Mouse (Mus musculus): ENCODE data around the gene Crybg1.

The Crybg1 gene

DNA sequence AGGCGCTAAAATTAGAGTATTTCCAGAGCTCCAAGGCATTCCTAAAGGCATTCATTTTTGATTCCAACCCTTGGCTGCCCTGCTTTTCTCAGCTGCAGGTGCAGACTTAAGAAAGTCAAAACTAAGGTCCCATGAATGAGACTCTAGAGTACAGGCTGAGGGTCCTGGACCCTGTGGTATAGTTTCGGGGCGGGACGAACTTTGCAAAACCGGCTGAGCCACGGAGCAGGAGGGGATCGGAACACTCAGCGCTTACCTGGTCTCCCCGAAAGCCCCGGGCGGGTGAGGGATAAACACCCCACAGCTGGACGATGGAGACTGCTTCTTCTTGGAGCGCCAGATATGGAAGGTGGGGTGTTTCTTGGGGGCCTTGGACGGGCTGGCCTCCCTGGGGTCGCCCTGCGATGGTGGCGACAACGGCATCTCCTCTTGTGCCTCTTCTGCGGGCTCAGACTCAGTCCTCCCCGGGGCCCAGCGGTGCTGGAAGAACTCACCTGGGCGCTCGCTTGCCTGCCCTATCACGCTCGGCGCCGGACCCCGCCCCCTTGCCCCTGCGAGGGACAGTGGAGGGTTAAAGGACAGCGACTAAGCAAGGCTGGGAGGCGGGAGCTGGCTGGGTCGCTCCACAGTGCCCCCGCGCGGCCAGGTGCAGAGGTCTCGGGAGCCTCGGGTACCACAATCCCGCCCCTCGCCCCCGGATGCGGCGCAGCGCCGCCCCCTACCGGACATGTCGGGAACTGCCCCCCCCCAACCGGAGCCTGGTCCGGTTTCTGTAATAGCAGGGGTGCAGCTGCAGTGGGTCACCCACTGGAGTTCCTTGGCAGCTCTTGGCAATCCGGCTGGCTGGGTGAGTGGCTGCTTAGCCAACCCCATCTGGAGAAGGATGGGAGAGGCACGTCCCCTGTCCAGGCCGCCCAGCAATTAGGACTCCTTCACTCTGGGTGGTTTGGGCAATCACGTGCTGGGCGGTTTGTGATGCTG, at the start of gene Crybg1:
Gene Crybg1, minus strand, starts transcription at position 517 of the 981 bp plus-strand sequence.
- peak; percentile 66 for DNase-seq (ENCODE audit: low read depth, low spot score)
- H3K36me3 ChIP-seq (ENCODE audit: control insufficient read depth, insufficient read depth, low read length, poor library complexity, severe bottlenecking), result no peaks in the 10 kb centered on the region
- H3K27me3 ChIP-seq (ENCODE audit: control insufficient read depth, insufficient read depth, low read length, poor library complexity, severe bottlenecking), result no peaks in the 10 kb centered on the region

DNA sequence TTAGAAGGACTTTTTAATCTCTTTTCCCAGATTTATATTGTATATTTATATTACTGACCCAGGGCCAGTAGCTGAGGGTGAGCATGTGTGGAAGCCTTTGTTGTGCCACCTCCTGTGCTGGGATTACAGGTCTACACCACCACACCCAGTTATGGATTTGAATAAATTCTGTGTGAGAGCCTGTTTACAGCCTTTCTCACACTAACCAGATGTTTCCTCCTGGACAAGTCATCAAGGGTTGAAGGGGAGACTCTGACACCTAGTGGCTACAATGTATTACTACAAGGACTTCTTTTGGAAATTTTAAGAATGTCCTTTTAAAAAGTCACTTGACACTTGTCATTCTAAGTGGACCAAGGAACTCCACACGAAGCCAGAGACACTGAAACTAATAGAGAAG, 28.7 kb upstream of the Crybg1 start:
- H3K27me3 ChIP-seq (ENCODE audit: control insufficient read depth, insufficient read depth, low read length, poor library complexity, severe bottlenecking), result no peaks in the 10 kb centered on the region
- DNase-seq (ENCODE audit: low read depth, low spot score), result peak; percentile 58

DNA sequence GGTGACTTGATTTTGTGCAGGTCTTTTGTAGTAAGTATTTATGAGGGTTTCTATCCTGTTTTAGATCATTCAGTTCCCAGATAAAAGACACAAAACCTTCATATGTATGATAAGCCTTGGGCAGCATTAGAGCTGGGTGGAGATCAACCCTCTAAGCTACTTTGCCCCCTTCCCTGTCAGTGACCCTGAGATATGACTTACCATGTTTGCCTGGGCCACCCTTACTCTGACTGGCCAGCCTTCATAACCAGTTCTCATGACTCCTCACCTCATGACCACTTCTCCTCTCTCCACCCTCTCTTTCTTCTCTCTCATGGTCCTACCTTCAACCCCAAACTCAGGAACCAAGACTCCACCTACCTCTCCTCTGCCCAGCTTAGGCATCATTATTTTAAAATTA, 27.9 kb upstream of the Crybg1 start:
- DNase-seq (ENCODE audit: low read depth, low spot score), result no peak
- no peaks in the 10 kb centered on the region for H3K27me3 ChIP-seq (ENCODE audit: control insufficient read depth, insufficient read depth, low read length, poor library complexity, severe bottlenecking)
- H3K36me3 ChIP-seq (ENCODE audit: control insufficient read depth, insufficient read depth, low read length, poor library complexity, severe bottlenecking), result no peaks in the 10 kb centered on the region

More for the DNA sequence above, 28.7 kb upstream of the Crybg1 start:
- no peaks in the 10 kb centered on the region for H3K36me3 ChIP-seq (ENCODE audit: control insufficient read depth, insufficient read depth, low read length, poor library complexity, severe bottlenecking)

DNA sequence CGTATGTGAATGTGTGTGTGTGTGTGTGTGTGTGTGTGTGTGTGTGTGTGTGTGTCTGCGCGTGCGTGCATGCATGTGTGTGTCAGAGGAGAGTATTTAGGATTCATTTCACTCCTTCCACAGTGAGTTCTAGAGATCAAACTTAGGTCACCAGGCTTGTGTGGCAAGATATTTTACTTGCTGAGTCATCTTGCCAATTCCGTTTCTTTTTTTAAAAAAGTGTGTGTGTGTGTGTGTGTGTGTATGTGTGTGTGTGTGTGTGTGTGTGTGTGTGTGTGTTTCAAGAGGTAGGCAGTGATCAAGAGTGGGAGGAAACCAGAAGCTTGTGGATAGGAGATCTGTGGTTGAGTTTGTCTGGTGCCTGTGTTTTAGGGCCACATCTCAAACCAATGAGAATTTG, 27.5 kb upstream of the Crybg1 start:
- no peaks in the 10 kb centered on the region for H3K36me3 ChIP-seq (ENCODE audit: control insufficient read depth, insufficient read depth, low read length, poor library complexity, severe bottlenecking)
- no peak for DNase-seq (ENCODE audit: low read depth, low spot score)
- H3K27me3 ChIP-seq (ENCODE audit: control insufficient read depth, insufficient read depth, low read length, poor library complexity, severe bottlenecking), result no peaks in the 10 kb centered on the region

DNA sequence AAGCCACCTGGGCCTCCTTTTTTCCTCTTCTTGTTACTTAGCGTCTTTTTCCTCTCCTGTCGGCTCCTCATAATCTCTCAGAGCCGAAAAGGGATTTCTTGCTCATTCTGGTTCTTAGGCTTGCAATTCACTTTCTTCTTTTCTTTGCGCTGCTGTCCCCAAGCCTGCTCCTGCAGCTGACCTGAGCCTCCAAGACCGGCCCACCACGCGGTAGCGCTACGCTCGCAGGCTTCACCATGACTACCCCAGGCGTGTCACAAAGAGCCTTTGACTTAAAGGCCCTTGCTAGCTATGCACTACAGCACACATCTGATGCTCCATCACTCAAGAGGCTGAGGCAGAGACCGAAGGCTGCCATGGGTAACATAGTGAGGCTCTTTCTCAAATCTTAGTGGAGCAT, 21.5 kb upstream of the Crybg1 start:
- Histone ChIP-seq H3K36me3 (ENCODE audit: control insufficient read depth, insufficient read depth, low read length, poor library complexity, severe bottlenecking) (no peaks in the 10 kb centered on the region), H3K27me3 (ENCODE audit: control insufficient read depth, insufficient read depth, low read length, poor library complexity, severe bottlenecking) (no peaks in the 10 kb centered on the region)
- no peak for DNase-seq (ENCODE audit: low read depth, low spot score)

DNA sequence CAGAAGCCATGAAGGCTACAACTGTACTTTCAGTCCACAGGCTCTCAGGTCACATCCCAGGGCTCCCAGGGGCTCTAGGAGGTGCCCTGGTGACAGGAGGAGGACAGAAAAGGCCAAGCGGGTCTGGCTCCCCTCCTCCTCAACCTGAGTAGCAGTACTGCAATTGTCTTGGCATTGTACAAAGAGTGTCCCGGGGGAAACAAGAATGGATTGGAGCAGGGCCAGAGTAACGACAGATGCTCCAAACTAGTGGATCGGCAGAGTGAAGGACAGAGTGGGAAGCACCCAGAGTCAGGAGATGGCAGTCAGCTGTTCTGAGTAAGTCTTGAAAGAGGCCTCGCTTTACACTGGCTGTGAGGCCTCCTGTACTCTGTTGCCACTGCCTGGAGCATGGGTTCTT, 18.4 kb upstream of the Crybg1 start:
- Histone ChIP-seq H3K36me3 (ENCODE audit: control insufficient read depth, insufficient read depth, low read length, poor library complexity, severe bottlenecking) (no peaks in the 10 kb centered on the region), H3K27me3 (ENCODE audit: control insufficient read depth, insufficient read depth, low read length, poor library complexity, severe bottlenecking) (no peaks in the 10 kb centered on the region)
- no peak for DNase-seq (ENCODE audit: low read depth, low spot score)

DNA sequence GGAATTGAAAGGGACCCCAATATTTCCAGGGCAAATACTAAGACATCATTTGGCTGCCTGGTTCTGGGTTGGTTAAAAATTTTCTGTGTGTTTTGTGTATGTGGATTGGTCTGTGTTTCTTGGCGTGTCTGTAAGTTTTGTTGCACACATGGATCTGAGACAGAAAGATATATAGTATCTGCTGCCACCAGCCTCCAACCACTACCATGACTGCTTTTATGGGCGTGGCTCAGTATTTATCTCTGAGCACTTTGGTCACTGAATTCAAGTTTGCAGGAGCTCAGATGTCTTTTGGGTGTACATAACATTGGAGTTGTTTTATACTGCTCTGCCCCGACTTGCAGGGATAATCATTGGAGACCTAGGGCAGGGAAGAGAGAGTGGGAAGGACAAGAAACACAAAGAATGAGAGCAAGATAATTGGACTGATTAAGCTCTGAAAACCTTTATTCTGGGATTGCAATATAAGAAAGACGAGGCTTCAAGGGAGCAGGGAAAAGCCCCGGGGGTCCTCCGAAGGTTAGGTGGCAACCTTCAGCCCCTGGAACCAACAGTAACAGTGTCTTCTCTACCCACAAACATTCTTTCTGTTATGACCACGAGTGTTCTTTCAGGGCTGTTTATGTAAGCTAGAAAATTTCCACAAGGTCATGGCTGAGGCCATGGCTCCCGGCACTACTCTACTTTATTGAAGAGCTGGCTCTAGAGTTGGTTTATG, 15.8 kb upstream of the Crybg1 start:
- no peaks in the 10 kb centered on the region for H3K36me3 ChIP-seq (ENCODE audit: control insufficient read depth, insufficient read depth, low read length, poor library complexity, severe bottlenecking)
- no peak for DNase-seq (ENCODE audit: low read depth, low spot score)
- H3K27me3 ChIP-seq (ENCODE audit: control insufficient read depth, insufficient read depth, low read length, poor library complexity, severe bottlenecking), result no peaks in the 10 kb centered on the region

DNA sequence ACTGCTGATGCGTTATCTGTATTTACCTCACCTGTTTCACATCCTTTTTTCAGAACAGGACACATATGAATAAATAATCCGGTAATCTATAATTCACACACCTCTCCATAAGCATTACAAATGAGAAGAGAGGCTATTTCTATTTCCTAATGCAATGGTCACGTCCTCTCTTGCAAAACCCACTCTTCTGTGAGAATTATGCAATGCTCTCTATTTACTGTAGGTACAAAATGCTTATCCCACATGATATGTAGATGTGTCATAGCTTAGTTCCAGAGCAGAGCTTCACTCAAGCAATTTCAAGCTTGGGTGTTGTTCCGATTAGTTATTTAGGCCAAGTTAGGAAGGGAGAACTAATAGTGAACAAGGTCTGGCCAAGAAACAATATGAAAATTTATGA, 14.4 kb upstream of the Crybg1 start:
- no peaks in the 10 kb centered on the region for H3K27me3 ChIP-seq (ENCODE audit: control insufficient read depth, insufficient read depth, low read length, poor library complexity, severe bottlenecking)
- H3K36me3 ChIP-seq (ENCODE audit: control insufficient read depth, insufficient read depth, low read length, poor library complexity, severe bottlenecking), result no peaks in the 10 kb centered on the region
- no peak for DNase-seq (ENCODE audit: low read depth, low spot score)

DNA sequence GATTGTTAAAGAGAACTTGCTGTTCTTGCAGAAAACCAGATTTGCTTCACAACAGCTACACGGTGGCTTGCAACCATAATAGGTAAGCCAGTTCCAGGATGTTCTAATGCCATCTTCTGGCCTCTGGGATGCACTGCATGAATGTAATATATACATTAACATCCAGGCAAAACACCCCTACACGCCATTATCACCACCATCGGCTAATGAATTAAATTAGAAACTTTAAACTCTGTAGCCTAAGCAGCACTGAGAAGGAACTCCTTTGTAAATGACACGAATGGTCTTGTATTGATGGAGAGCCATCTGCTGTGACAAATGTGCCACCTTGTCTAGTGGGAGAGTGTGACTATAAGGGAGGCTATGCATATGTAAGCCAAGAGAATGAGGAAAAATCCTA, 11.5 kb upstream of the Crybg1 start:
- Histone ChIP-seq H3K27me3 (ENCODE audit: control insufficient read depth, insufficient read depth, low read length, poor library complexity, severe bottlenecking) (no peaks in the 10 kb centered on the region), H3K36me3 (ENCODE audit: control insufficient read depth, insufficient read depth, low read length, poor library complexity, severe bottlenecking) (no peaks in the 10 kb centered on the region)
- peak; percentile 18 for DNase-seq (ENCODE audit: low read depth, low spot score)

DNA sequence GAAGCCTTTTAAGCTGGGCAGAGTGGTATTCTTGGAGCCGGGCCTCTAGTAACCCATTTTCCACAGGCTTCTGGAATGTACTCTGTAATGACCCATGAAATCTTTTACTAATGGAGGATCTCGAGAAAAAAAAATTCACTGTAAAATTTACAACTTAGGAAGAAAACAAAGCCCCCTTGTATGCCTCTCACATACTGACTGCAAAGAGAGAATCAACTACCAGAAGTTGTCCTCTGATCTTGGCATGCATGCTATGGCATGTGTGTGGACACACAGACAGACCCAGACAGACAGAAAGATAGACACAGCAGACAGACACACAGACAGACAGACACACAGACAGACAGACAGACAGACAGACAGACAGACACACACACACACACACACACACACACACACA, 8.8 kb upstream of the Crybg1 start:
- Histone ChIP-seq H3K36me3 (ENCODE audit: control insufficient read depth, insufficient read depth, low read length, poor library complexity, severe bottlenecking) (no peaks in the 10 kb centered on the region), H3K27me3 (ENCODE audit: control insufficient read depth, insufficient read depth, low read length, poor library complexity, severe bottlenecking) (no peaks in the 10 kb centered on the region)
- no peak for DNase-seq (ENCODE audit: low read depth, low spot score)

DNA sequence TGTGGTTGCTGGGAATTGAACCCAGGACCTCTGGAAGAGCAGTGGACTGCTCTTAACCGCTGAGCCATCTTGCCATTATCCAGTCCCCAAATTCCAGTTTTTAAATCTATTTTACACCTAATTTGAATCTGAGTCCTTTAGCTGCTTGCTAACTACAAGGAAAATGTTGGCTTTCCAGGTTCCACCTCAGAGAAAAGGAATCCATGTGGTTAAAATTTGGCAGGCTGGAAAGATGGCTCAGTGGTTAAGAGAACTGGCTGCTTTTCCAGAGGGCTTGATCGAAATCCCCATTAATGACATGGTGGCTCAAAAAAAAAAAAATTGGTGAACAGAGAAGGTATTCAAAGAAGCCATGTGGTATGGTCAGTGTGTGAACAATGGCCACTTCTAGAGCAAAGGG, 1.8 kb upstream of the Crybg1 start:
- no peak for DNase-seq (ENCODE audit: low read depth, low spot score)
- H3K27me3 ChIP-seq (ENCODE audit: control insufficient read depth, insufficient read depth, low read length, poor library complexity, severe bottlenecking), result no peaks in the 10 kb centered on the region
- H3K36me3 ChIP-seq (ENCODE audit: control insufficient read depth, insufficient read depth, low read length, poor library complexity, severe bottlenecking), result no peaks in the 10 kb centered on the region

DNA sequence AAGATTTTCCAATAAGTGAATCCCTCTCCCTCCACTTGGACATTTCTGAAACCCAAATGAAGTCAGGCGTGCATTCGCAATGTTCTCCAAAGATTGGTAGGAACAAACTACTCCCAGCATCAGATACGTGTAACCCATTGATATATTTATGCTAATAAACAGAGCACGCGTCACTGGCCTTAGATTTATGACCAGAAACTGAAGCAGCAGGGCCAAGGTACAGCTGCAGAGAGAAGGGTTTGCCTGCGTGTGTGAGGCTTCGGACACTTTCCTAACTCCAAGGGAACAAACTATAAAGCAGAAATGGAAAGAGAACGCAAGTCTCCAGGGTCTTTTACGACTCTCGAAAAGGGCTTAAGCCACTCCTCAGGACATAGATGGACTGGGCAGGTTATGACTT, 5.3 kb downstream of the Crybg1 start:
- DNase-seq (ENCODE audit: low read depth, low spot score), result no peak
- Histone ChIP-seq H3K27me3 (ENCODE audit: control insufficient read depth, insufficient read depth, low read length, poor library complexity, severe bottlenecking) (no peaks in the 10 kb centered on the region), H3K36me3 (ENCODE audit: control insufficient read depth, insufficient read depth, low read length, poor library complexity, severe bottlenecking) (no peaks in the 10 kb centered on the region)

DNA sequence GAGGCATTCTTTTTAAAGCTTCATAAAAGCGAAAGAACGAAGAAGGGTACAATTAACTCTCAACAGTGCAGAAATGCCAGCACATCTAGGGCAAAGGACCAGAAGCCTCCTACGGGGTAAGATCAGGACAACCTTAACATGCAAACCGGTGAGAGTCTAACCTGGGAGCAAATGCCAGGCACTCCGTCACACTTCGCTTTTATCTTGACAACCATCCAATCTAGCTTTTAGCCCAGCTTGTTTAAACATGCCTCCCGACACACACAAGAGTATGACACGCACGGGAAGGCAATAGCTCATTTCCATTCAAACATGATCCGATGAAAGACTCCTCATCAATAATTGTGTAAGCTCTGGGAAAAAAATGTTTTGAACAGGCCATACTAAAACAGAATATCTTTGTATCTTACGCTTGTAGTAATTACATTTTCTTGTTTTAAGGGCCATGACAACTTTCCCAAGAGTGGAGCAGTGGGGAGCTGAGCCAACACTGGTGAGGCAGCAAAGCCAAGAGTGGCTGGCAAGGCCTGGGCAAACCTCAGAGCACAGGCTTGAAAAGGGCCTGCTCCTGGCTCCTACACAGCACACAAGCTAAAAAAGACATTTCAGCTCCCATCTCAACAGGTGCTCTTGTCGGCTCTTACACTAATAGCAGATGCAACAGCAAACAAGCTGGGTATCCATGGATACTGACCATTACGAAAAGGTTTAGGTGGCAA, 10.4 kb downstream of the Crybg1 start:
- no peaks in the 10 kb centered on the region for H3K27me3 ChIP-seq (ENCODE audit: control insufficient read depth, insufficient read depth, low read length, poor library complexity, severe bottlenecking)
- no peaks in the 10 kb centered on the region for H3K36me3 ChIP-seq (ENCODE audit: control insufficient read depth, insufficient read depth, low read length, poor library complexity, severe bottlenecking)
- DNase-seq (ENCODE audit: low read depth, low spot score), result no peak

DNA sequence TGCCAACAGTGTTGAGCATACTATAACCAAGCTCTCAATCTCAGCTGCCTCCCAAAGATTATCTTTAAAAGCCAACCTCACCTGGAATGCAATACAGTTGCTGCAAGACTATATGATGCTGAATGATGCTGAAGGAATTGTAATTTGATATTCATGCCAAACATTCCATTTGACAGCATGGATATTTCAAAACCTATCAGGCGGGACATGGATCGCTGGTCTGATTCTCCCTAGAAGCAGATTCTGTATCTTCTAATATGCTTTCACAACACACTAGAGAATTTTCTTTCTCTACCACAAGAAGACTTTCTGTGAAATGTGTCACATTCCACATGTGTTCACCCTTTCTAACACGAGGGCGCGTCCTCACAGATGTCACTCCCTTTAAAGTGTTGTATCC, 22.6 kb downstream of the Crybg1 start:
- DNase-seq (ENCODE audit: low read depth, low spot score), result no peak
- Histone ChIP-seq H3K36me3 (ENCODE audit: control insufficient read depth, insufficient read depth, low read length, poor library complexity, severe bottlenecking) (no peaks in the 10 kb centered on the region), H3K27me3 (ENCODE audit: control insufficient read depth, insufficient read depth, low read length, poor library complexity, severe bottlenecking) (no peaks in the 10 kb centered on the region)

All from splenic B cell, adult 2 months (primary cell).